Mouse (Mus musculus) heart, postnatal 0 days (tissue): Measurements from ENCODE around the gene 4930469K13Rik. TPM values are rescaled to one million over a fixed set of nuclear protein-coding genes. Genes with fewer than 3 reads are reported as not detected.

Experiments
- ATAC-seq: fragments of 200-750 bp; cut with Nextera tagmentation; 2 replicates; pipeline ENCODE4 v1.8.0; 2017; ENCODE audit warnings: low read depth, moderate number of reproducible peaks, moderate library complexity; ENCODE audit not compliant: insufficient read depth
- DNase-seq: peaks from one replicate; pipeline ENCODE4 v3.0.0-alpha.2; 2016; ENCODE audit warnings: low spot score
- H3K27ac ChIP-seq: fragments of 300-500 bp; sonication (generic); 2 replicates; pipeline ENCODE4 v1.5.1; 2014; ENCODE audit warnings: low read depth, mild to moderate bottlenecking
- H3K27me3 ChIP-seq: fragments of 300-500 bp; sonication (generic); 2 replicates; pipeline ENCODE4 v1.6.1; 2014; ENCODE audit warnings: low read length, mixed read lengths; ENCODE audit not compliant: control insufficient read depth, insufficient read depth
- H3K36me3 ChIP-seq: fragments of 300-500 bp; sonication (generic); replicated peaks from 2 replicates; pipeline ENCODE4 v1.6.1; 2014; ENCODE audit warnings: low read length, mixed read lengths; ENCODE audit not compliant: control insufficient read depth, insufficient read depth
- H3K4me1 ChIP-seq: fragments of 300-500 bp; sonication (generic); 2 replicates; pipeline ENCODE4 v1.6.1; 2014; ENCODE audit warnings: antibody characterized with exemption; ENCODE audit not compliant: control insufficient read depth, insufficient read depth
- H3K4me2 ChIP-seq: fragments of 300-500 bp; sonication (generic); 2 replicates; pipeline ENCODE4 v1.6.1; 2014; ENCODE audit warnings: low read depth, mild to moderate bottlenecking, low read length, moderate library complexity
- H3K4me3 ChIP-seq: fragments of 300-500 bp; sonication (generic); 2 replicates; pipeline ENCODE4 v1.5.1; 2014; ENCODE audit warnings: low read depth, low read length
- H3K9ac ChIP-seq: fragments of 300-500 bp; sonication (generic); replicated peaks from 2 replicates; pipeline ENCODE4 v1.6.1; 2014; ENCODE audit warnings: low read depth, low read length, mixed read lengths
- H3K9me3 ChIP-seq: fragments of 300-500 bp; sonication (generic); replicated peaks from 2 replicates; pipeline ENCODE4 v1.6.1; 2016; ENCODE audit warnings: low read length; ENCODE audit not compliant: control insufficient read depth
- CTCF ChIP-seq: IDR thresholded peaks from 2 replicates; pipeline ENCODE4 v1.5.1; 2016; ENCODE audit warnings: antibody characterized with exemption, control low read depth, low read depth
- EP300 ChIP-seq: IDR thresholded peaks from 2 replicates; pipeline ENCODE4 v1.6.1; 2016; ENCODE audit warnings: antibody characterized with exemption, low read depth
- WGBS: fragments of 180-500 bp; shearing (Covaris S2); extraction: QIAGEN DNeasy Blood & Tissue Kit; methylation state at CpG from one replicate; pipeline ENCODE4 v1.1.7; 2014; 5-methylcytosine and 5-hydroxymethylcytosine counted together
- polyA plus RNA-seq: library from polyadenylated mRNA; unstranded; fragments of >200 nt; fragmentation: Nextera tagmentation; extraction: Ambion mirVana; gene quantifications from 2 replicates; pipeline ENCODE4 v1.2.1, GENCODE M21; 2015
- total RNA-seq: library from RNA; depleted of rRNA; stranded (reverse); fragments of >200 nt; gene quantifications from 2 replicates; pipeline ENCODE4 v1.2.3, GENCODE M21; 2014; ENCODE audit warnings: low replicate concordance

4930469K13Rik gene
- total and polyA plus RNA-seq, 2 experiments from 2014 or later: not detected

- no peaks in the 10 kb centered on the region for H3K9me3 ChIP-seq
- no peaks in the 10 kb centered on the region for H3K36me3 ChIP-seq
- TF ChIP-seq CTCF (no peak), EP300 (no peak)
- H3K4me2 ChIP-seq: no peak overlapping the region
- WGBS: 65% methylated on average over 8 of the region's 8 CpGs
- DNase-seq: no peak
- no peaks in the 10 kb centered on the region for H3K4me1 ChIP-seq
- H3K4me3 ChIP-seq: no peak overlapping the region
- H3K9ac ChIP-seq: no peak overlapping the region
- no peaks in the 10 kb centered on the region for H3K27me3 ChIP-seq
- ATAC-seq: no peak
- H3K27ac ChIP-seq: no peak overlapping the region
Observed at GRCm38 (mm10) chr11:33951684-33952625, 146.4 kb downstream of the 4930469K13Rik start.

GRCm38 (mm10) chr11:33951155-33951554 lies 147.2 kb downstream of the 4930469K13Rik start:
- no peak for ATAC-seq
- WGBS: 58% methylated on average over 5 of the region's 5 CpGs
- Histone ChIP-seq H3K4me2 (no peak overlapping the region), H3K9ac (no peak overlapping the region), H3K27ac (no peak overlapping the region), H3K4me3 (no peak overlapping the region), H3K4me1 (no peaks in the 10 kb centered on the region), H3K9me3 (no peaks in the 10 kb centered on the region), H3K36me3 (no peaks in the 10 kb centered on the region), H3K27me3 (no peaks in the 10 kb centered on the region)
- DNase-seq: no peak
- TF ChIP-seq CTCF: no peak
- TF ChIP-seq EP300: no peak

- no peaks in the 10 kb centered on the region for H3K9me3 ChIP-seq
- no peaks in the 10 kb centered on the region for H3K4me1 ChIP-seq
- no peaks in the 10 kb centered on the region for H3K36me3 ChIP-seq
- no peaks in the 10 kb centered on the region for H3K27me3 ChIP-seq
- no peak overlapping the region for H3K9ac ChIP-seq
- no peak overlapping the region for H3K27ac ChIP-seq
- ATAC-seq (no peak), DNase-seq (no peak)
- no peak overlapping the region for H3K4me2 ChIP-seq
- TF ChIP-seq EP300: no peak
- TF ChIP-seq CTCF: no peak
- H3K4me3 ChIP-seq: no peak overlapping the region
- WGBS: 44% methylated on average over 4 of the region's 4 CpGs
Observed at GRCm38 (mm10) chr11:33946501-33946900, 151.9 kb downstream of the 4930469K13Rik start.

GRCm38 (mm10) chr11:33944786-33945328 lies 153.5 kb downstream of the 4930469K13Rik start:
- no peaks in the 10 kb centered on the region for H3K36me3 ChIP-seq
- no peak overlapping the region for H3K27ac ChIP-seq
- no peaks in the 10 kb centered on the region for H3K27me3 ChIP-seq
- TF ChIP-seq CTCF (no peak), EP300 (no peak)
- no peaks in the 10 kb centered on the region for H3K9me3 ChIP-seq
- no peak for ATAC-seq
- H3K4me1 ChIP-seq: no peaks in the 10 kb centered on the region
- no peak overlapping the region for H3K9ac ChIP-seq
- H3K4me2 ChIP-seq: no peak overlapping the region
- H3K4me3 ChIP-seq: no peak overlapping the region
- no peak for DNase-seq
- WGBS: 78% methylated on average over 9 of the region's 9 CpGs

- no peak for DNase-seq
- H3K27ac ChIP-seq: no peak overlapping the region
- TF ChIP-seq EP300: no peak
- peak; percentile 13; the same call in 1 of the 2 replicates for TF ChIP-seq CTCF
- H3K4me3 ChIP-seq: no peak overlapping the region
- 51% methylated on average over 4 of the region's 4 CpGs for WGBS
- no peaks in the 10 kb centered on the region for H3K9me3 ChIP-seq
- H3K36me3 ChIP-seq: no peaks in the 10 kb centered on the region
- no peak overlapping the region for H3K4me2 ChIP-seq
- no peak for ATAC-seq
- no peaks in the 10 kb centered on the region for H3K4me1 ChIP-seq
- no peaks in the 10 kb centered on the region for H3K27me3 ChIP-seq
- H3K9ac ChIP-seq: no peak overlapping the region
Observed at GRCm38 (mm10) chr11:33944067-33944785, 154.1 kb downstream of the 4930469K13Rik start.
